Mouse (Mus musculus): ENCODE data around the gene Kcna10.

The Kcna10 gene

GRCm38 (mm10) chr3:107201310-107202180, 18.7 kb downstream of the Kcna10 start:
- DNase-seq (ENCODE audit: low spot score) = no peak

- no peak for DNase-seq (ENCODE audit: low spot score)
These were observed 21.6 kb downstream of the Kcna10 start for GRCm38 (mm10) chr3:107204413-107204812.

GRCm38 (mm10) chr3:107205170-107205569, 22.3 kb downstream of the Kcna10 start:
- no peak for DNase-seq (ENCODE audit: low spot score)

GRCm38 (mm10) chr3:107205994-107206393, 23.1 kb downstream of the Kcna10 start:
- DNase-seq (ENCODE audit: low spot score) = peak; percentile 71

GRCm38 (mm10) chr3:107206490-107207150, 23.8 kb downstream of the Kcna10 start:
- DNase-seq (ENCODE audit: low spot score) = no peak

GRCm38 (mm10) chr3:107207625-107208253, 24.9 kb downstream of the Kcna10 start:
- DNase-seq (ENCODE audit: low spot score) = no peak

GRCm38 (mm10) chr3:107214606-107215005, 31.8 kb downstream of the Kcna10 start:
- no peak for DNase-seq (ENCODE audit: low spot score)

- no peak for DNase-seq (ENCODE audit: low spot score)
These were observed 33.7 kb downstream of the Kcna10 start for GRCm38 (mm10) chr3:107216400-107217100.

GRCm38 (mm10) chr3:107217101-107217480, 34.2 kb downstream of the Kcna10 start:
- DNase-seq (ENCODE audit: low spot score) = no peak

GRCm38 (mm10) chr3:107218572-107218971, 35.7 kb downstream of the Kcna10 start:
- no peak for DNase-seq (ENCODE audit: low spot score)

GRCm38 (mm10) chr3:107221608-107222007, 38.8 kb downstream of the Kcna10 start, which contains the start of gene Cym:
TSS of gene Cym (minus strand) at chr3:107221732.
- DNase-seq (ENCODE audit: low spot score) = no peak

GRCm38 (mm10) chr3:107223230-107223629, 40.4 kb downstream of the Kcna10 start:
- DNase-seq (ENCODE audit: low spot score) = no peak

GRCm38 (mm10) chr3:107225820-107226219, 43.0 kb downstream of the Kcna10 start:
- DNase-seq (ENCODE audit: low spot score) = no peak

- no peak for DNase-seq (ENCODE audit: low spot score)
These were observed 46.4 kb downstream of the Kcna10 start for GRCm38 (mm10) chr3:107229221-107229620.

GRCm38 (mm10) chr3:107229822-107230221, 47.0 kb downstream of the Kcna10 start:
- no peak for DNase-seq (ENCODE audit: low spot score)

- no peak for DNase-seq (ENCODE audit: low spot score)
These were observed 47.7 kb downstream of the Kcna10 start, which contains the start of gene A630076J17Rik for GRCm38 (mm10) chr3:107230527-107230926. TSS of gene A630076J17Rik (plus strand) at chr3:107230614.

GRCm38 (mm10) chr3:107231202-107231601, 48.3 kb downstream of the Kcna10 start:
- no peak for DNase-seq (ENCODE audit: low spot score)

GRCm38 (mm10) chr3:107233351-107233813, 50.5 kb downstream of the Kcna10 start:
- peak; percentile 88 for DNase-seq (ENCODE audit: low spot score)

GRCm38 (mm10) chr3:107233945-107234344, 51.1 kb downstream of the Kcna10 start:
- no peak for DNase-seq (ENCODE audit: low spot score)

GRCm38 (mm10) chr3:107238051-107238450, 55.2 kb downstream of the Kcna10 start:
- DNase-seq (ENCODE audit: low spot score) = no peak

GRCm38 (mm10) chr3:107238471-107238980, 55.7 kb downstream of the Kcna10 start:
- DNase-seq (ENCODE audit: low spot score) = no peak

- no peak for DNase-seq (ENCODE audit: low spot score)
These were observed 56.8 kb downstream of the Kcna10 start, which contains the start of gene Prok1 for GRCm38 (mm10) chr3:107239607-107240006. TSS of gene Prok1 (minus strand) at chr3:107239707.
